Mouse (Mus musculus): Measurements from ENCODE around the gene Wdr86. TPM values are rescaled to one million over a fixed set of nuclear protein-coding genes. Genes with fewer than 3 reads are reported as not detected.

The Wdr86 gene
- polyA plus RNA-seq, 1 experiment from 2014 or later = 21.0 TPM

DNA sequence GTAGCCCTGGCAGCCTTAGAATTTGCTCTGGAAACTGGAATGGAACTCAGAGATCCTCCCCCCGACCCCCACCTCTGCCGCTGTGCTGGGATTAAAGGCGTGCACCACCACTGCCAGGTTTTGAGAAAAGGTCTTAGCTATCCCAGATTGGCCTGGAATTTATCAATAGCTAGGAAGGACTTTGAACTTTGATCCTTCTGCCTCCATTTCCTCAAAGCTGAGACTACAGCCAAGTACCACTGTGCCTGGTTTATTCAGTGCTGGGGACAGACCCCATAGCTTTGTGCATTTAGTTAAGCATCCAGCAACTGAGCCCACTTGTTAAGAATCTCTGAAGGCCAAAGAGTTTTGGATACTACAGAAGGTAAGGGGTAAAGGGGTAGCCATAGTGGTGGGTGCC is 26.4 kb upstream of the Wdr86 start:
- ATAC-seq (ENCODE audit: insufficient number of reproducible peaks, insufficient read depth, low FRiP score, low read depth) = no peak
- H3K9ac ChIP-seq (replicated peaks; ENCODE audit: low read depth, low read length) = no peak overlapping the region
- H3K27me3 ChIP-seq (ENCODE audit: control insufficient read depth, insufficient read depth, low read length) = no peaks in the 10 kb centered on the region
- H3K36me3 ChIP-seq (ENCODE audit: control insufficient read depth, insufficient read depth, low read length) = no peaks in the 10 kb centered on the region
- WGBS = 68% methylated on average over 3 of the region's 3 CpGs
- no peak overlapping the region for H3K4me3 ChIP-seq (ENCODE audit: low read depth, low read length)
- H3K27ac ChIP-seq (ENCODE audit: low read length) = no peak overlapping the region
- H3K9me3 ChIP-seq (ENCODE audit: control insufficient read depth, low read depth, low read length) = no peaks in the 10 kb centered on the region
- no peak overlapping the region for H3K4me2 ChIP-seq (replicated peaks; ENCODE audit: low read depth, low read length)
- peaks cover 11% of the 10 kb centered on the region for H3K4me1 ChIP-seq (ENCODE audit: control insufficient read depth, insufficient read depth, low read length)

DNA sequence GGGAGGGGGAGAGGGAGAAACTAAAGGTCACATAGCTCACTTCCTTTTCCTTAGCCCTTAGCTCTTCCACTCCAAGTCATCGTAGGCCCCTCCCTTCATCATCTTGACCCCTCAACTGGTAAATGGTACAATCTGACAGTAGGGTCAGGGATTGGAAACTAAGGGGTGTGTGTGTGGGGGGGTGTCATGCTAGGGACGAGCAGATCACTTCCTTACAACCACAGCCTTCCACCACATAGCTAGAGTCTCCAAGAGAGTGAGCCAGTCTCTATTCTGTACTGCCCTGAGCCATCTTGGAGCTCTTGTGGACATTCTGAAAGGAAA is 21.6 kb upstream of the Wdr86 start:
- WGBS = 0% methylated on average over 2 of the region's 2 CpGs
- 0 out of 2 replicates have a peak overlapping the region, but pooled peaks have one; percentile 53 for H3K4me3 ChIP-seq (ENCODE audit: low read depth, low read length)
- peak overlapping the region; percentile 93 for H3K4me2 ChIP-seq (replicated peaks; ENCODE audit: low read depth, low read length)
- H3K27ac ChIP-seq (ENCODE audit: low read length) = peak overlapping the region; percentile 95
- H3K27me3 ChIP-seq (ENCODE audit: control insufficient read depth, insufficient read depth, low read length) = no peaks in the 10 kb centered on the region
- no peaks in the 10 kb centered on the region for H3K9me3 ChIP-seq (ENCODE audit: control insufficient read depth, low read depth, low read length)
- peaks cover 28% of the 10 kb centered on the region for H3K4me1 ChIP-seq (ENCODE audit: control insufficient read depth, insufficient read depth, low read length)
- ATAC-seq (ENCODE audit: insufficient number of reproducible peaks, insufficient read depth, low FRiP score, low read depth) = peak; percentile 5; the same call in 1 of the 2 replicates
- H3K36me3 ChIP-seq (ENCODE audit: control insufficient read depth, insufficient read depth, low read length) = no peaks in the 10 kb centered on the region
- H3K9ac ChIP-seq (replicated peaks; ENCODE audit: low read depth, low read length) = peak overlapping the region; percentile 65; the same call in 1 of the 2 replicates

DNA sequence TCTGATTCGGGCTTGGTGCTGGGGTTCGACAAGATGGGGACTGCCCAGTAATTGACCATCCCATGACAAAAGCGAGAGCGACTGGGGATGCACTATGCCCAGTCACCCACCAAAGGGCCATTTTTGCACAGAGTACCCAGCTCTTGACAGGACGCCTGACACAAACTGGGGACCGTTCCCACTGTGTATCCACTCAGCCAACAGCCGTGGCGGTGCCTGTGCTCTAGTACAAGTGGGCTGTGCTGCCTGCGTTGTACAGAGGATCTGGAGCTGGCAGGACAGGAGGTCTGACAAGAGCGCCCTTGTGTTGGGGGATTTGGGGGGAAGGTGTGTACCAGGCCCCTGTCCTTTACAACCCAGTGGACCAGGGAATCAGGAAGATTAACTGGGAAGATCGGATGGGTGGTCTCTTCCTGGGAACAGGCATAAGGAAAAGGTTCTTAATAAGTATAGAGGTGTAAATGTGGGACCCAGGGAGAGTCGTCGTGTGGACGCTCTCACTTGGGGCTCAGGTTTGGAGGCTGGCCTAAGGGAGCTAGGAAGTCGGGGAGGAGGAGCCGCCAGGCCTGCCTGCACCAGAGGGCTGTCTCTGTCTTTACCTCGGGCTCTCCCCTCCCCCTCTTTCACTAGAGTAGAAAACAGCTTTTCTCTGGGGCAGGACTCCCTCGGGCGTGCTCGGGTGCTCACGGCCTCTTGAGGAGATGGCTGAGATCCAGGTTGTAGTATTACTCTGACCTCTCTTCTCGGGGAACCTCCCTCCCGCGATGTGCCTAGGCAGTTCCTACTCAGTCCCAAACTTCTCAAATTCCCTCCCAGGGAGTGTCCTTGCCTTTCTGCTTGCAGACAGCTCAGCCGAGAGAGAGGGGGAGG is 21.0 kb upstream of the Wdr86 start:
- Histone ChIP-seq H3K27ac (ENCODE audit: low read length) (peak overlapping the region; percentile 95), H3K4me1 (ENCODE audit: control insufficient read depth, insufficient read depth, low read length) (peaks cover 28% of the 10 kb centered on the region), H3K4me2 (replicated peaks; ENCODE audit: low read depth, low read length) (peak overlapping the region; percentile 93), H3K4me3 (ENCODE audit: low read depth, low read length) (peak overlapping the region; percentile 53), H3K9ac (replicated peaks; ENCODE audit: low read depth, low read length) (peak overlapping the region; percentile 65), H3K9me3 (ENCODE audit: control insufficient read depth, low read depth, low read length) (no peaks in the 10 kb centered on the region), H3K27me3 (ENCODE audit: control insufficient read depth, insufficient read depth, low read length) (no peaks in the 10 kb centered on the region), H3K36me3 (ENCODE audit: control insufficient read depth, insufficient read depth, low read length) (no peaks in the 10 kb centered on the region)
- 2% methylated on average over 25 of the region's 25 CpGs for WGBS
- peak; percentile 66 for ATAC-seq (ENCODE audit: insufficient number of reproducible peaks, insufficient read depth, low FRiP score, low read depth)

DNA sequence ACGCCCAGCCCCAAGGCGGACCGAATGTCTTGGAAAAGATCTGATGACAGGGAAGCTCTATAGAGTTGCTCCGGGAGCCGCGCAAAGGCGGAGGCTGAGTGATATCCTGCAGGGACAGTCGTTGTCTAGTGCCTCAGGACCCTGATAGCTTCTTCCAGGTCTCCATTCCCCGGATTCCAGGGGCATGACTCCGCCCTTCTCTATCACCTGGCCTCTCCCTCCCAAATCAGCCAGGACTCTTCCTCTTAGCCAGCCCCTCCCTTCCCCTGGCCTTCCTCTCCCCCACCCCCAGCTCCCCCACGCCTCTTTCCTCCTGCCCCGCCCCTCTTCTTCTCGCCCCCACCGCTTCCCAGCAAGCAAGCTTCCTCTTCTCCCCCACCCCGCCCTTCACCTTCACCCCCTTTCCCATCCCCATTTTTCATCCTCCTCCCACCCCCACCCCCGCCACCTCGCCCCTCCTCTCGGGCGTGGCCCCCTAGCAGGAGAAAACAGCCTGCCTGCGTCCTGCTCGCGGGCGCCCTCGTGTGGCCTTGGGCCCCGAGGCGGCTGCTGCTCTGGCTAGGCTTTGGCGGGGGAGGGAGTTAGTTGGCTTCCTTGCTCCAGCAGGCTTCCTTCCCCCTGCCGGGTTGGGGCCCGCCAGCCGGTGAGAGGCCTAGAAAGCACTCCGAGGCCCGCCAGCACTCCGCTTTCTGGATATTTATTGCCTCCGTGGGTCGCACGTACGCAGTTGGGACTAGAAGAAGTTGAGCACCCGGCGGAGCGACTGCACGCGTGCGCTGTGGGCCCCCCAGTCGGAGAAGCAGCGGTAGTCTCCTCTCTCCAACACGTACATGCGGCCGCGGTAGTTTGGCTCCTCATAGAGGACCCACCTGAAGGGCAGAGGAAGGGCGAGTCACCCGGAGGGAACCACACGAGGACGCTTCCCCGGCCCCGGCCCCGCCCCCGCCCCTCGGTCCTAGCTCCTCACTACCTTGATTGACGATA is 20.1 kb upstream of the Wdr86 start:
- Histone ChIP-seq H3K9me3 (ENCODE audit: control insufficient read depth, low read depth, low read length) (no peaks in the 10 kb centered on the region), H3K9ac (replicated peaks; ENCODE audit: low read depth, low read length) (peak overlapping the region; percentile 65), H3K27me3 (ENCODE audit: control insufficient read depth, insufficient read depth, low read length) (no peaks in the 10 kb centered on the region), H3K4me2 (replicated peaks; ENCODE audit: low read depth, low read length) (peak overlapping the region; percentile 93), H3K4me3 (ENCODE audit: low read depth, low read length) (peak overlapping the region; percentile 53), H3K27ac (ENCODE audit: low read length) (peak overlapping the region; percentile 95), H3K36me3 (ENCODE audit: control insufficient read depth, insufficient read depth, low read length) (no peaks in the 10 kb centered on the region), H3K4me1 (ENCODE audit: control insufficient read depth, insufficient read depth, low read length) (peaks cover 28% of the 10 kb centered on the region)
- ATAC-seq (ENCODE audit: insufficient number of reproducible peaks, insufficient read depth, low FRiP score, low read depth) = peak; percentile 77
- WGBS = under 1% methylated on average over 59 of the region's 59 CpGs

DNA sequence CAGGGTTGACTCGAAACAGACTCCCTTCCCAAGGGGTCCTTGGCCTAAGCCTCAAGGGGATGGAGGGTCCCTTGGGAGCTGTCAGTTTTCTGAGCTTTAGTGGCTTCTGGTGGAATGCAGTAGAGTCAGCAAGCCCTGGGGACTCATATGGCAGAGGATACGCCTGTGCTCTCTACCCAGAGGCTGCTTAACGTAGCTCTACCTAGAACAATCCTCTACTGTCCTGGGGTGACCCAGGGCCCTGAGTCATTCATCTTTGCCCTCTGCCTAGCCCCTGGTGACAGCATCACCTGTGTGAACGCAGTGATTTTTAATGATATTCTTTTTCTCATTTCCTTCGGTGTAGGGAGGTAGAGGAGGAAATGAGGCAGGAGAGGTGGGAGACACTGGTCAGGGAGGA is 19.2 kb upstream of the Wdr86 start:
- peak overlapping the region; percentile 52; the same call in 1 of the 2 replicates for H3K27ac ChIP-seq (ENCODE audit: low read length)
- no peaks in the 10 kb centered on the region for H3K27me3 ChIP-seq (ENCODE audit: control insufficient read depth, insufficient read depth, low read length)
- no peak overlapping the region for H3K9ac ChIP-seq (replicated peaks; ENCODE audit: low read depth, low read length)
- no peaks in the 10 kb centered on the region for H3K36me3 ChIP-seq (ENCODE audit: control insufficient read depth, insufficient read depth, low read length)
- no peak for ATAC-seq (ENCODE audit: insufficient number of reproducible peaks, insufficient read depth, low FRiP score, low read depth)
- peaks cover 28% of the 10 kb centered on the region for H3K4me1 ChIP-seq (ENCODE audit: control insufficient read depth, insufficient read depth, low read length)
- H3K9me3 ChIP-seq (ENCODE audit: control insufficient read depth, low read depth, low read length) = no peaks in the 10 kb centered on the region
- H3K4me2 ChIP-seq (replicated peaks; ENCODE audit: low read depth, low read length) = peak overlapping the region; percentile 93
- peak overlapping the region; percentile 53; the same call in 1 of the 2 replicates for H3K4me3 ChIP-seq (ENCODE audit: low read depth, low read length)
- 55% methylated on average over 5 of the region's 5 CpGs for WGBS

DNA sequence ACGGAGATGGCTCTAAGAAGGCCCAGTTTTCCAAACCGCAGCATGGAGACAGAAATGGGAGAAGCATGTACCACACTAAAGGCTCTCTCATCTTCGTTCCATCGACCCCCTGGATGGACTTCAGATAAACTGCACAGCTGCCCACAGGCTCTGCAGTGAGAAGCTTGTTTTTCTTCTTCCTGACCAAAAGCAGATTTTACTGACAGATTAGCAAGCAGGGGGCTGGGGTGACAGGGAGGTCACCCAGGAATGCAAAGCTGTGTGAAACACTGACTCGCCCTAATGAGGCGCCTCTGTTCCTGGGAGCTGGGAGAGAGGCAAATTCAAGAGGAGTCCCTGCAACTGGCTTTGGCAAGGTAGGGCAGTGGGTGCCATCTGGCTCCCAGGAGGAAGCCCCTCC is 17.0 kb upstream of the Wdr86 start:
- Histone ChIP-seq H3K9me3 (ENCODE audit: control insufficient read depth, low read depth, low read length) (no peaks in the 10 kb centered on the region), H3K9ac (replicated peaks; ENCODE audit: low read depth, low read length) (no peak overlapping the region; the same call in 1 of the 2 replicates), H3K27ac (ENCODE audit: low read length) (0 out of 2 replicates have a peak overlapping the region, but pooled peaks have one; percentile 6), H3K4me1 (ENCODE audit: control insufficient read depth, insufficient read depth, low read length) (peaks cover 24% of the 10 kb centered on the region), H3K36me3 (ENCODE audit: control insufficient read depth, insufficient read depth, low read length) (no peaks in the 10 kb centered on the region), H3K27me3 (ENCODE audit: control insufficient read depth, insufficient read depth, low read length) (no peaks in the 10 kb centered on the region), H3K4me3 (ENCODE audit: low read depth, low read length) (no peak overlapping the region), H3K4me2 (replicated peaks; ENCODE audit: low read depth, low read length) (no peak overlapping the region)
- no peak for ATAC-seq (ENCODE audit: insufficient number of reproducible peaks, insufficient read depth, low FRiP score, low read depth)
- 13% methylated on average over 6 of the region's 6 CpGs for WGBS

DNA sequence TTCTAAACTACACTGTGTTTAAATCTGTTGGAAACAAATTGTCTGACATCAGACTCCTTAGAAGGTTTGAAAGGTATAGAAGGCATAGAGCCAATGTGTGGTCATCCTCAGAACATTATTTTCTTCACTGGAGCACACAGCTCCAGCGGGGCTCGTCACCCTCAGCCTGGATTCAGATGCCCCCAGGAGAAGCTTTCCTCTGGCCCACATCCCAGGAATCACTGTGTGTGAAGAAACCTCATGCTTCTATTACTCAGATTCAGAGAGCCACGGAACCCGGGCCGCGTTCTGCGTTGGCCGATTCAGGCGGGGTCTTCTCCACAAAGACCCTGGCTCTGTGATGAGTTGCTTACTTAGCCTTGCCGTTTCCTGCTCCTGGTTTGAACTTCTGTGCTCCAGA is 13.4 kb upstream of the Wdr86 start:
- peaks cover 25% of the 10 kb centered on the region for H3K4me1 ChIP-seq (ENCODE audit: control insufficient read depth, insufficient read depth, low read length)
- H3K36me3 ChIP-seq (ENCODE audit: control insufficient read depth, insufficient read depth, low read length) = no peaks in the 10 kb centered on the region
- WGBS = 93% methylated on average over 10 of the region's 10 CpGs
- H3K4me2 ChIP-seq (replicated peaks; ENCODE audit: low read depth, low read length) = no peak overlapping the region
- H3K27me3 ChIP-seq (ENCODE audit: control insufficient read depth, insufficient read depth, low read length) = no peaks in the 10 kb centered on the region
- no peak overlapping the region for H3K9ac ChIP-seq (replicated peaks; ENCODE audit: low read depth, low read length)
- H3K9me3 ChIP-seq (ENCODE audit: control insufficient read depth, low read depth, low read length) = no peaks in the 10 kb centered on the region
- no peak for ATAC-seq (ENCODE audit: insufficient number of reproducible peaks, insufficient read depth, low FRiP score, low read depth)
- no peak overlapping the region for H3K4me3 ChIP-seq (ENCODE audit: low read depth, low read length)
- H3K27ac ChIP-seq (ENCODE audit: low read length) = no peak overlapping the region

DNA sequence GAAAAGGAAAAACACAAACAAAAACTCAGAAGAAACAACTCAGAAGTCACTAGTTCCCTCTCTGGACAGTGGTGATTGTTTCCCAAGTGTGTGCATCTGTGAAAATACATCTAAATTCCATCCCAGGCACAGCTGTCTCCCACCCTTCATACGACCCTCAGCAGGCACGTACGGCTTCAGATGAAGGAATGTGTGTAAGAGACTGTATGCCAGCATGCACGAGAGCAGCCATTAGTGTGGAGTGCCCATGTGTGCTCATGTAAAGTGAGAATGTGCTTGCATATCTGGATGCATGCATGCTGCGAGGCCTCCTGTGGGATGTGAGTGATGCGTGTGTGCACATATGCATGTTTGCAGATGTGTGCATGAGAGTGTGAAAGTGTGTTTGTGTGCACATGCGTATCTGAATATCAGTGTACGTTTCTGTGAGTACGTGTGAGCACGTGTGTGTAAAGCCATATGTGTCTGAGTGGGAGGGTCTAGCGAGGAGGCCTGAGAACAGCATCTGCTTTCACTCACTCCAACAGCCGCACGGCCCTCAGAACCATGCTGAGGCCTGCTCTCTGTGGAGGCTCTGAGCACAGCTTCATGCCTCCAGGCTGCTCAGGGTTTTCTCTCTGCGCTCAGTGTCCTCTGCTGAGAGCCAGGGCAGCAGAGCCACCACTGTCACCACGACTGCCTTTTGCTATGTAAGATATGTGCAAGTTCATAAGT is 10.8 kb upstream of the Wdr86 start:
- Histone ChIP-seq H3K27me3 (ENCODE audit: control insufficient read depth, insufficient read depth, low read length) (no peaks in the 10 kb centered on the region), H3K36me3 (ENCODE audit: control insufficient read depth, insufficient read depth, low read length) (no peaks in the 10 kb centered on the region), H3K27ac (ENCODE audit: low read length) (peak overlapping the region; percentile 56; the same call in 1 of the 2 replicates), H3K4me2 (replicated peaks; ENCODE audit: low read depth, low read length) (no peak overlapping the region), H3K9ac (replicated peaks; ENCODE audit: low read depth, low read length) (no peak overlapping the region), H3K4me1 (ENCODE audit: control insufficient read depth, insufficient read depth, low read length) (peaks cover 17% of the 10 kb centered on the region; the same call in 1 of the 2 replicates), H3K4me3 (ENCODE audit: low read depth, low read length) (no peak overlapping the region), H3K9me3 (ENCODE audit: control insufficient read depth, low read depth, low read length) (no peaks in the 10 kb centered on the region)
- WGBS = 47% methylated on average over 15 of the region's 15 CpGs
- peak; percentile 82 for ATAC-seq (ENCODE audit: insufficient number of reproducible peaks, insufficient read depth, low FRiP score, low read depth)
